Mouse (Mus musculus) E14TG2a.4 (cell line): Measurements from ENCODE around the gene Stk4.

Experiments used
- CTCF ChIP-seq: conservative IDR thresholded peaks from 2 replicates; pipeline ENCODE4 v1.5.1; 2014; ENCODE audit warnings: low read length
- POU5F1 ChIP-seq: IDR thresholded peaks from 2 replicates; pipeline ENCODE4 v1.6.1; 2014; ENCODE audit warnings: low read length, borderline replicate concordance

GRCm38 (mm10) chr2:164158838-164159237 is 88.7 kb downstream of the Stk4 start:
- TF ChIP-seq CTCF (no peak), POU5F1 (no peak)
